Mouse (Mus musculus): ENCODE data around the gene Aff1.

DNA sequence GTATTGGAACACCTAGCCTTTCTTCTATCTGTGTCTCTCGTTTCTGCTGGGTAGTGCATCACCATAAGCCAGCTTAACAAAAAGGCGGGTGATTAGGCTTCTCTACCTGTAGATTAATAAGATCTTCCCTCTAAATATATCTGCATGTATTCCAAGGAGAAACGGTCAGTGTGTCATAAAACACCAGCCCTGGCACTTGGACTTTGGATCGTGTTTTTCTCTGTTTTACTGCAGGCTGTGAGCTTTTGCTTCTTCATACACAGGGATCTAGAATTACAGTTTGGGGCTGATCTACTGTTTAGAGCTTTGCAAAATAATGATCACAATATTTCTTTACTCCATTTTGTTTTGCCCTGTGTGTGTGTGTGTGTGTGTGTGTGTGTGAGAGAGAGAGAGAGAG is 84.7 kb downstream of the Aff1 start:
- TF ChIP-seq EP300 (IDR thresholded peaks at IDR 0.05; ENCODE audit: low read depth) (no peak), CTCF (IDR thresholded peaks at IDR 0.05; ENCODE audit: low read depth) (no peak)
